In genomic region chr14:27860371-27861046, GRCm38 (mm10) we compare ENCODE assay signal across 15 mouse cellular contexts.
A peak's percentile ranks its signal among the peaks of the same experiment; 100 is the strongest.
DNase-seq lines count a peak whose midpoint lies in the region; ATAC-seq and TF ChIP-seq lines count a peak whose summit lies in the region.
"Had no signal": no experiment of that assay in that cellular context is flagged by ENCODE, and none has a peak within 500 bp of the region (broad histone marks: within the 10 kb centered on the region; RNA-seq: fewer than 3 reads in every experiment).

No protein-coding gene starts in this region.

- no peak for ATAC-seq in intestine, embryonic 16.5 days
- ATAC-seq: forebrain, embryonic 14.5 days; intestine, embryonic 15.5 days had no signal

- H3K36me3 ChIP-seq in intestine, embryonic 16.5 days (ENCODE audit: control insufficient read depth, insufficient read depth, low read length): no peaks in the 10 kb centered on the region
- H3K36me3 ChIP-seq: intestine, embryonic 15.5 days; liver, embryonic 13.5 days had no signal

- peak; percentile 37 for DNase-seq in 3T3-L1 (ENCODE audit: low read depth, low spot score)
- DNase-seq in cerebellum, adult 11-12 months: peak; percentile 70
- peak; percentile 80 to 94 for DNase-seq in layer of hippocampus, adult 18-20 months (ENCODE audit: low spot score in 2 of 2)
- peak; percentile 41 to 65 for DNase-seq in left cerebral cortex, postnatal 14 days (ENCODE audit: low spot score in 2 of 2)
- DNase-seq in gastrocnemius, adult 2 months: no peak
- no peak for DNase-seq in adrenal gland, adult (ENCODE audit: inconsistent age in 2 of 2, low spot score in 1 of 2)
- DNase-seq: adrenal gland, postnatal 25 days; heart, adult 18-20 months; heart, postnatal 4 days; kidney, postnatal 36 days; liver, embryonic 13.5 days; thymus, postnatal 14 days had no signal

- no peak overlapping the region for H3K9ac ChIP-seq in intestine, embryonic 16.5 days (ENCODE audit: low read depth, low read length)
- H3K9ac ChIP-seq: intestine, embryonic 15.5 days; liver, embryonic 13.5 days had no signal

- H3K4me1 ChIP-seq in intestine, embryonic 16.5 days (ENCODE audit: control insufficient read depth, insufficient read depth, low read length): no peaks in the 10 kb centered on the region
- H3K4me1 ChIP-seq: intestine, embryonic 15.5 days; liver, embryonic 13.5 days had no signal

- TF ChIP-seq CTCF in gastrocnemius, adult 2 months (IDR thresholded peaks at IDR 0.05): no peak

- intact Hi-C loops in left cerebral cortex, postnatal 14 days (cut with DNase I): no loop called here
- intact Hi-C loops in gastrocnemius, adult 2 months (cut with DNase I): no loop called here

- H3K27ac ChIP-seq in intestine, embryonic 16.5 days (ENCODE audit: low read length): no peak overlapping the region
- H3K27ac ChIP-seq in gastrocnemius, adult 2 months: no peak overlapping the region
- H3K27ac ChIP-seq: intestine, embryonic 15.5 days; liver, embryonic 13.5 days had no signal

- H3K4me3 ChIP-seq in intestine, embryonic 16.5 days (ENCODE audit: low read length): no peak overlapping the region
- H3K4me3 ChIP-seq in gastrocnemius, adult 2 months: no peak overlapping the region
- H3K4me3 ChIP-seq: intestine, embryonic 15.5 days; liver, embryonic 13.5 days had no signal

- WGBS in intestine, embryonic 16.5 days: 89% methylated on average over 6 of the region's 6 CpGs

- no peaks in the 10 kb centered on the region for H3K9me3 ChIP-seq in intestine, embryonic 16.5 days (ENCODE audit: control insufficient read depth, low read length)
- H3K9me3 ChIP-seq: intestine, embryonic 15.5 days; liver, embryonic 13.5 days had no signal

- H3K4me2 ChIP-seq in intestine, embryonic 16.5 days (ENCODE audit: low read depth, low read length): no peak overlapping the region
- H3K4me2 ChIP-seq: intestine, embryonic 15.5 days; liver, embryonic 13.5 days had no signal

- no peaks in the 10 kb centered on the region for H3K27me3 ChIP-seq in intestine, embryonic 16.5 days (replicated peaks; ENCODE audit: control insufficient read depth, insufficient read depth, low read length)
- H3K27me3 ChIP-seq: intestine, embryonic 15.5 days; liver, embryonic 13.5 days had no signal

Comparison
In these comparisons a context has a peak if more than half of its experiments do, and no peak if none do; other contexts are left out.
1. DNase-seq: peak in 3T3-L1 (single experiment), cerebellum, adult 11-12 months (single experiment), layer of hippocampus, adult 18-20 months (2 of 2) and left cerebral cortex, postnatal 14 days (2 of 2); none in gastrocnemius, adult 2 months (single experiment) and adrenal gland, adult (0 of 2).